In genomic region chr10:28299207-28299606, GRCm38 (mm10) we compare ENCODE assay signal across 16 mouse cellular contexts.
"Had no signal": no experiment of that assay in that cellular context is flagged by ENCODE, and none has a peak within 500 bp of the region (broad histone marks: within the 10 kb centered on the region; RNA-seq: fewer than 3 reads in every experiment).

No protein-coding gene starts in this region.

- H3K4me1 ChIP-seq: liver, embryonic 13.5 days; neural tube, embryonic 12.5 days; neural tube, embryonic 15.5 days had no signal

- H3K4me2 ChIP-seq: liver, embryonic 13.5 days; midbrain, embryonic 11.5 days; neural tube, embryonic 12.5 days; neural tube, embryonic 15.5 days had no signal

- H3K36me3 ChIP-seq: liver, embryonic 13.5 days; neural tube, embryonic 12.5 days; neural tube, embryonic 15.5 days had no signal

- H3K4me3 ChIP-seq: left cerebral cortex, adult 2 months; liver, embryonic 13.5 days; neural tube, embryonic 12.5 days; neural tube, embryonic 15.5 days had no signal

- DNase-seq: kidney, adult 8-10 months; kidney, postnatal 36 days; layer of hippocampus, postnatal 36 days; liver, embryonic 13.5 days; lung, adult 2 months; lung, postnatal 14 days; lung, postnatal 4 days; midbrain, embryonic 14.5 days; retina, postnatal 1 day; thymus, adult 2 months; thymus, postnatal 14 days; thymus, postnatal 4 days had no signal

- H3K9ac ChIP-seq: liver, embryonic 13.5 days; neural tube, embryonic 12.5 days; neural tube, embryonic 15.5 days had no signal

- H3K27ac ChIP-seq: left cerebral cortex, adult 2 months; liver, embryonic 13.5 days; neural tube, embryonic 12.5 days; neural tube, embryonic 15.5 days had no signal

- H3K27me3 ChIP-seq: liver, embryonic 13.5 days; neural tube, embryonic 12.5 days; neural tube, embryonic 15.5 days had no signal

- H3K9me3 ChIP-seq: liver, embryonic 13.5 days; neural tube, embryonic 12.5 days; neural tube, embryonic 15.5 days had no signal
